Mouse (Mus musculus): ENCODE measurements around the gene Spesp1.

Spesp1 gene

DNA sequence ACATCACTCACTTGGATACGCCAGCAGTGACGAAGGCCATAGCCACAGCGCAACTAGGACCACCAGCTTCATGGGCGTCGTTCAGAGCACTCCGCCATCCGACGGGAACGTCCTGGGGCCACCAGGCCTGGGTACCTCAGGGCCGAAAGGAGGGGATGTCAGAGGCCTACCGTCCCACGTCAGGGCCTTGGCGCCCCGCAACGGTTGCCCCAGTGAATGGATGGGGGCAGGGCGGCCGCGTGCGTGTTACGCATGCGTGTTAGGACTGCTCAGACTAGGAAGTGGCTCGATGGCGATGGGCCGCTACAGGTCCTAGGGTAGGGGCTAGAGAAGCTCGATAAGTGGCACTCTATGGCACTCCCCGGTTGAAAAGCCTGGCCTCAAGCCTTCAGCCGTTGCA lies at the start of gene Spesp1:
Spesp1 (minus strand) TSS at position 218 of the 400 bp plus-strand sequence.
- in situ Hi-C loops (cut with MboI): no loop called here

DNA sequence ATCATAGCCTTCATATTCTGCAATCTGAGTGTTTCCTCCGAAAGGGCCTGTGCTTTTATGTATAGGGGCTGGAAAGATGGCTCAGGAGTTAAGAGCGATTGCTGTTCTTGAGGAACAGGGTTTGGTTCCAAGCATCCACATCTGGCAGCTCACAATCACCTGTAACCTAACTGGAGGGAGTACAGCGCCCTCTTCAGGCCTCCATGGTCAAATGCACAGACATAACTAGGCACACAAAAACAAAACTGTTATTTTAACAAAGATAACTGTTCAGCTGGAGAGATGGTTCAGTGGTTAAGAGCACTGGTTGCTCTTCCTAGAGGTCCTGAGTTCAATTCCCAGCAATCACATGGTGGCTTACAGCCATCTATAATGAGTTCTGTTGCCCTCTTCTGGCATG lies 44.0 kb upstream of the Spesp1 start:
- in situ Hi-C loops (cut with MboI): no loop called here

DNA sequence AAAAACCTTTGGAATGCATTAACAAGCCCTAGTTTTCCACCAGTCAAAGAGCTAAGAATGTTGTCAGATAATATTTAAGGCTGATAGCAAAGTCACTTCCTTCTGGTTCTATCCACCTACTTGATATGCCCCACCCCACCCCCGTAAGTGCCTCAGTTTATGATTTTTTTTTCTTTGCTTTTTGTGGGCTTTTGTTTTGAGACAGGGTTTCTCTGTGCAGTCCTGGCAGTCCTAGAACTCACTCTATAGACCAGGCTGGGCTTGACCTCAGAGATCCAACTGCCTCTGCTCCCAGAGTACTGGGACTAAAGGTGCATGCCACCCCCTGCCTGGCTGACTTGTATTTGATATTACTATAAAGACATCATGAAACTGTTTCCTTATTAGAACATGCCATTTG lies 41.8 kb upstream of the Spesp1 start:
- in situ Hi-C loops (cut with MboI): no loop called here

GRCm38 (mm10) chr9:62318729-62319128 lies 36.7 kb upstream of the Spesp1 start:
- in situ Hi-C loops (cut with MboI): no loop called here

DNA sequence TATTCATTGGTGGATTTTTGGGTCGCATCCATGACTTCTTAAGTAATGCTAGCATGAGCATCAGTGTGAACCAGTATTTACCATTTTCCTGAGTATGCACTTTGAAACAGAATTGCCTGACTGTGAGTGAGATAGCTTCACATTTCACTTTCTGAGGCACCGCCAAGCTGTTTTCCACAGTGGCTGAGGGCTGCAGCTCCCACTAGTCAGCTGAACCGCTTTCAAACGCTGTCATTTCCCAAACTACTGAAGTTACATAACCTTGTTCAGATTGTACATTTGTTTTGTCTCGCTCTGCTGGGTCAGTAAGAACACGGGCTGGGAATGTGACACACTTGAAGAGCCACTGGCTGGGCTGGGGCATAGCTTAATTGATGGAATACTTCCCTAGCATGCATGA lies 33.5 kb upstream of the Spesp1 start:
- in situ Hi-C loops (cut with MboI): no loop called here

DNA sequence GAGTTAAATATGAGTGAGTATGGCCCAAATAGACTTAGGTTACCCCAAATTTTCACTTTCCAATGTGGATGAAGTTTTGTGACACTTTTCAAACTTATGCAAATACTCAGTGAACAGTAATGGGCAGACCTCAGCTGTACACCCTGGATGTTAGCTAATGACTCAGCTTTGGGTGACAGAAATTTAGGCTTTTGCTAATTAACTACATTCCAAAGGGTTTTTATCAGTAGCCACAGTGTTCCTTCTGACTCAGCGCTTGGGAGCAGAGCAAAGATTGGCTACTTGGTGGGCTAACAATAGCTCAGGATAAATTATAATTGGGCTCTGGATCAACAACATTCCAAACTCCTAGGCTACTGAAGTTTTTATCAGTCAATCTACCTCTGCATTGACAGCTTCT lies 14.9 kb upstream of the Spesp1 start:
- in situ Hi-C loops (cut with MboI): loop anchor here (10.0 kb wide), 1 partner anchor 258 kb away; no protein-coding TSS in a partner anchor

- in situ Hi-C loops (cut with MboI): loop anchor here (10.0 kb wide), 1 partner anchor 260 kb away; no protein-coding TSS in a partner anchor
Observed at GRCm38 (mm10) chr9:62295006-62295698, 13.1 kb upstream of the Spesp1 start.

DNA sequence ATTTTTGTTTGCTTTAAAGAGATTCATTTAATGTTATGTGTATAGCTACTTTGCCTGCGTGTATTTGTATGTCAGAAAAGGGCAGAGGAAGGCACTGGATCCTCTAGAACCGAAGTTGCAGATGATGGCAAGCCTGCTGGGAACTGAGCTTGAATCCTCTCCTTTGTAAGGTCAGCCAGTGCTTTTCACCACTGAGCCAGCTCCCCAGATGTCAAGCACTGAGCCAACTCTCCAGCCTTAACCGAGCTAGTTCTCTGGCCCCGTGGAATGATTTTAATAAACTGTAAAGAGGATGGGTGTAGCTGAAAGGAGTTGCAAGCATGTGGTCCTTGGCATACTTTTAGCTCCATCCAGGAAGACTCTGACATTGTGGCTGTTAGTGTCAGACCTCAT lies 5.6 kb upstream of the Spesp1 start:
- in situ Hi-C loops (cut with MboI): no loop called here

- in situ Hi-C loops (cut with MboI): no loop called here
Observed at GRCm38 (mm10) chr9:62286967-62287632, 5.1 kb upstream of the Spesp1 start.

GRCm38 (mm10) chr9:62284266-62284665 lies 2.3 kb upstream of the Spesp1 start:
- in situ Hi-C loops (cut with MboI): no loop called here

DNA sequence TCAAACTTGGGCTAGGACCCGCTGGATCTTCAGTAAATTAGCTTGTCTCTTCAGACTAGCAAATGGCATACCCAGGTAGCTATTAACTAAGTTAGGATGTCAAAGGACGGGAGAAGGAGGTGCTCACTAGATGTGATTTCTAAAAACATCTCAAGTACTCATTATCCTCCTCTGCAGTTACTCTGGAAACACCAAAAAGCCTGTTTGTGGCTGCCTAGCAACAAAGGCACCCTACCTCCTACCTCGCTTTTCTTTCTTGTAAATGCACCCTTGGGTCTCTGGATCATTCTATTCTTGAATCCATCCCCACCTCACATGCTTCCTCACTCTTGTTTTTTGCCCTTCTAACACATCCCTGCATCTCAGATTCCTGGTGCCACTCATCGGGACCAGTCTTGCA lies 5.1 kb downstream of the Spesp1 start:
- in situ Hi-C loops (cut with MboI): no loop called here

DNA sequence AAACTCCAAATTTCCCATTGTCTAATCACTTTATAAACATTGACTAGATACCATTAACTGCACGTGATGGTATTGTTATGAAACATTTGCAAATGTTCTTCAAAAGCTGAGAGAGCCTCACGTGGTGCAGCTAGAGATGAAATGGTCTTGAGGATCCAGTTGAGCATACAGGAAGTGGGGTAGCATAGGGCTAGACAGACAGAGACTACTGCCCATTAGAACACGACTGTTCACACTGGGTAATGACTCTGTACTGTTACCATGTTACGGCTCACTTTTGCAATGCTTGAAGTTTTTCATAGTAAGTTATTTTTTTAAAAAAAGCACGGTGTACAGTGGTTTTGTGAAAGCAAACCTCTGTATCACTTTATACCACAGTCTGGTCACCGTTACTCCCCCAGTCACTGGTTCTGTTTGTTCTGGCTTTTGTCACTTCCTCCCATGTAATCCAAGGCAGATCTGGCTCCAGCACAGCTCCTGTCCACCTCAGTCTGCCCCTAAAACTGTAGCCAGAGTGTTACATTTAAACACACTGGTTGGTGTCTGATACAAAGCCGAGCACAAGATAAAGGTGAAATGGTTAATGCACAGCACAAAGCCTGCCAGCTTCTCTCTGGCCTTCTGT lies 11.1 kb downstream of the Spesp1 start:
- in situ Hi-C loops (cut with MboI): no loop called here

GRCm38 (mm10) chr9:62269161-62269560 lies 12.8 kb downstream of the Spesp1 start:
- in situ Hi-C loops (cut with MboI): no loop called here

- in situ Hi-C loops (cut with MboI): no loop called here
Observed at GRCm38 (mm10) chr9:62265278-62265677, 16.7 kb downstream of the Spesp1 start.

DNA sequence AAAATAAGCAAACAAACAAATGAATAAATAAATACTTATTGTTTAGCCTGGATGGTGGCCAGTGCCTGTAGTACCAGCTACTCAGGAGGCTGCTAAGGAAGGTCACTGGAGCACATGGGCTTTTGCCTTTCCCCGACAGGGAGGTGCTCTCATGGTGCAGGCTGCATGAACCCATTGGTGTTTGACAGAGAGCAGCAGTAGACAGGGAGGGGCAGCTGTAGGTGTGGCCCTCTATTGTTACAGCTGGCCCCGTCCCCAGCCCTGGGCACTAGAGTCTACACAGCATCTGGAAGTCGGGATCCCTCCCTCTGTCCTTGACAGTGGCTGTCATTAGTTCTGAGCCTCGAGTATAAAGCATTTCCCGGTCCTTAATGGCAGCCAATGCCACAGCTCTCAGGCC lies 18.4 kb downstream of the Spesp1 start:
- in situ Hi-C loops (cut with MboI): no loop called here

- in situ Hi-C loops (cut with MboI): no loop called here
Observed at GRCm38 (mm10) chr9:62261406-62261805, 20.6 kb downstream of the Spesp1 start.

DNA sequence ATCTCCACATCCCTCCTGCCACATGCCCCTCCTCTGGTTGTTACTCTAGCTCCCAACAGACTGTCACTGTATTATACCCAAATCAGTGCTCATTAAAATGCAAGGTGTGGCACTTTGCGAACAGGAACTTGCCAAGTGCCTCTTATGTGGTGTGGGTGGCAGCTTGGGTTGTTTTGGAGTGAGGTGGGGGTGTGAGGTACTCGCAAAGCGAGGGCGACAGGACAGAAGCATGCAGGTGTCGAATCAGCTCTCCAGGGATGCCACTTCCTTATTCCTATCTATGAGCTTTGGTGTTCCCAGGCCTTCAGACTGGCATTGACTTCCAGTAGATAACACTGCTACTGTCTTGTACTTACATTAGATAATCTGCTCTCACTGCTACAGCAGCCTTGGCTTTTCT lies 21.0 kb downstream of the Spesp1 start:
- in situ Hi-C loops (cut with MboI): no loop called here

DNA sequence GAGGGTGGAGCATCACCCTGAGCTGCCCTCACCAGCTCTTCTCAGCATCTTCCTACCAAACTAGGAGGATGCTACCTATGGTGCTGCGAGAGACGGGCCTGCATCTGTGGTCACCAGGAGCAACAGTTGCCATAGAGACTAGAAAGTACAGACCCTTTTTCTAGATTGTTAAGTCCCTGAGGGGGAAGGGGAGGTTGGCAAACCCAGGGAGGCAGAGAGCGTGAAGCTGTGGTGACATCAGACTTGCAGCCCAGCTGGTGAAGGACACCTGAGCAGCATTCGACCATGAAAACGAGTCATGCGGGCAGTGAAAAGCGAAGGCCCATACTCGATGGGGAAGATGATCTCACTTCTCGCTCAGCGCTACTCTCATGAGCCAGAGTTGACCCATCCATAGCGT lies 24.0 kb downstream of the Spesp1 start:
- in situ Hi-C loops (cut with MboI): no loop called here

DNA sequence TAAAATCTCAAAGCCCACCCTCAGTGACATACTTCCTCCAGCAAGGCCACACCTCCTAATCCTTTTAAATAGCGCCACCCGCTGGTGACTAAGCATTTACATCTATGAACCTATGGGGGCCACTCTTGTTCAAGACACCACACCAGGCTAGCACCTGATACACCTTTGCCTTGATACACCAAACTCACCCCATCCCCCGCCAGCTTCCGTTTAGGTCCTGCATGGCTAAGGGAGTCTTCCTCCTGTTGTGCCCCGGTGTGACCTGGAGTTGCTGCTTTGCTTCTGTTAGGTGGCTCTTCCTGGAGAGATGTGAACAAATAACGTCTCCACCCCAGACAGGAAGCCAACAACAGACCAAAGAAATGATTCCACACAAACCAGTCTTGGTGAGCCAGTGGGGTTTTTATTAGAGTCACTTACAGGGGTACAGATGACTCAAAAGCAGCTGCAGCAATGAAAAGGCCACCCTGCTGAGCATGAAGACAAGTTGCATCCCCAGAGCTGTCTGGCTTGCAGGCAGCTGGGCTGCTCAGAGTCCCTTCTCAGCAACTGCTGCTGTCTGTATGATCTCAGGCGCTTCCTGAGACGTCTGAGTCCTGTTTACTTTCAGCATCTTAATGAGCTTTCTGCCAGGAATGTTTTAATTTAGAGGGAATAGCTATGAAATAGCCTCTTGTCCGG lies 26.0 kb downstream of the Spesp1 start:
- in situ Hi-C loops (cut with MboI): no loop called here

GRCm38 (mm10) chr9:62253736-62254443 lies 28.1 kb downstream of the Spesp1 start:
- in situ Hi-C loops (cut with MboI): no loop called here

GRCm38 (mm10) chr9:62250296-62250695 lies 31.7 kb downstream of the Spesp1 start:
- in situ Hi-C loops (cut with MboI): no loop called here
